Mouse (Mus musculus) embryo, embryonic 9.5 days (tissue): Measurements from ENCODE around the gene Pdia5.

Source experiments
- DNase-seq: peaks from one replicate; pipeline ENCODE4 v3.0.0-alpha.2; 2017; ENCODE audit errors: extremely low spot score

Pdia5 gene

GRCm38 (mm10) chr16:35484526-35485233 lies 6.0 kb downstream of the Pdia5 start:
- no peak for DNase-seq

- DNase-seq = no peak
Observed at GRCm38 (mm10) chr16:35484105-35484504, 6.6 kb downstream of the Pdia5 start.

- DNase-seq = no peak
Observed at GRCm38 (mm10) chr16:35479301-35479700, 11.4 kb downstream of the Pdia5 start.

- DNase-seq = no peak
Observed at GRCm38 (mm10) chr16:35477273-35477672, 13.4 kb downstream of the Pdia5 start.

GRCm38 (mm10) chr16:35472569-35473275 lies 18.0 kb downstream of the Pdia5 start:
- DNase-seq = no peak

- no peak for DNase-seq
Observed at GRCm38 (mm10) chr16:35471841-35472568, 18.7 kb downstream of the Pdia5 start.

DNA sequence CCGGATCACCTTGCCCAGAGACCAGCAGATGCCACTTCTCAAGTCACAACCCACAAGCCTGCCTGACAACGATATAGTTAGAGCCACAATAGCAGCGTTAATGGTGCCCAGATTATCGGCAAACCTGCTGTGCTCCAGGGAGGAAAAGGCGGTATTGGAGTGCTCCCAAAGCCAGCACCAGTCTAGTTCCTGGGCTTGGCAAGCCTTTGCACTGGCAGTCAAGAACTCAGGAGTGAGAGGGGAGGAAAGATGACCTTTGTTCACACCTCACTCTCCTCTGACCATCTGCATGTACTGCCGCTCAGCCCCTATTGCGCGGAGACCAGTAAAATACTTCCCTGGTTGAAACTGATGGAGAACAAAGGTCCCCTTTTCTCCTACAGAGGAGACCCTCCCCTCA lies 19.7 kb downstream of the Pdia5 start:
- no peak for DNase-seq

DNA sequence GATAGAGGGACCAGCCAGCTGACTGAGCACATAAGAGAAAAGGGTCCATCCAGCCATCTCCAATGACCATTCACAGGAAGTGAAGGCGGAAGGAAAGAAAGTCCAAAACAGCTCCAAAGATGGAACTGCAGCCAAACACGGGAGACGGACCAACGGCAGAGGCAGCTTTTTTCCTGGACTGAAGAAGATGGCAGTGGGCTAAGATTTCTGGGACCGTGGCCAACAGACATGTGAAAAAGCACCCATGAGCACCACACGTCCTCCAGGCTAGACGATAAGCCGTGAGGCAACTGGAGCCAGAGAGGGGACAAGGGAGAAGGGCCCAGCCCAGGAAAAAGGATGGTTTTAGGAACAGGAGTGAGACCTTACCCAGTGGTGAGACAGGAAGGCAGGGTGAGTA lies 20.6 kb downstream of the Pdia5 start:
- DNase-seq = no peak

DNA sequence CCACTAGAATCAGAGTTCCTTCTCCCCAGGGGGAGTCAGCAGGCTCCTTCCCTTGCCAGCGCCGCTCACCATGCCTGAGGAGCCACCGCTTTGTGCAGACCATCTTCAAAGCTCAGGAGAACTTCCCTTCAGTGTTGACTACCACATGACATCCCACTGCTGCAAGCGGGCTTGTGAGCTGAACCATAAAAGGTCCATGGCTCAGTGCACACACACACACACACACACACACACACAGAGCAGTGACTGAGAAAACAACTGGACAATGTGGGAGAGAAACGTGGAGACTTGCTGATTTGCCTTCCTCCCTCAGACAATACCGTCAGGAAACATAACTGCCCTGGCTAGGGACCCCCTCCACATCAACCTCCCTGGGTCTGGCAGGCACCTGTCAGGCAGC lies 21.7 kb downstream of the Pdia5 start:
- no peak for DNase-seq

DNA sequence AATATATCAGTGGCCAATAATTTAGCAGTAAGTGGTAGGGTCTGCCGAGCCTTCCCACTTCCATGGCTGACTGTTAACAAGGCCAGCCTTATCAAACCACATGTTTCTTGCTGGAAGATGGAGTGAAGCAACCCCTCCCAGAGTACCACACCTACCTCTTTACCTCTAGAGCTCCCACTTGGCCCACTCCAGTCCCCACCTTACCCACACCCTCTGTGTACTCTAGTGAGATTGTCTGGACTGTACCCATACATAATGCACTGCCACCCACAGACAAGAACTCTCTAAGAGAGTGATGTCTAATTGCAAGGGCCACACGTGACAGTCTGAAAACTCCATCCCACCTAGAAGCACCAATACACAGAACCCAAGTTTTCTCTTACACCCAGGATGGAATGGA lies 23.6 kb downstream of the Pdia5 start:
- DNase-seq = no peak

DNA sequence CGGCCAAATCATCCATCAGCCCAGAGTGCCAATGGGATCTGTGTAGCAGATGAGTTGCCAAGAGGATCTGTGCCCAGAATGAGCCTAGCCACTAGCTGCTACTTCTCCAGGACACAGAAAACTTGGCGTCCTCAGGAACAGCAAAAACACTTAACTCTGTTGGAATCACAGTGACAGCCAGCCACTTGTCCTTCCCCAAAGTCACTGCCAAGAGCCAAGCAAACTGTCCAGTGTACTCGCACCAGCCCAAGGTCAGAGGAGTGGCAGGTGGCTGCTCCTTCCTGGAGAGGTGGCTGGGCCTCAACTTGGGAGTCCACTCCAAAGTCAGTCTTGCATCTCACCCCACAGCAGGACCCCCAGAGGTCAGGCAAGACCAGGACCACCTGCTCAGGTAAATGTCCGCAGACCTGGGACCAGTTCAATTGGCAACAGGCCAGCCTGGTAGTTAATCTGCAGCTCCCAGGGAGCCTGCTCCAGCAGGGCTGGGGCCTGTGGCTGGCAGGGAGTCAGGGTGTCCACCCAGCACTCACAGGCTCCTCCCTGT lies 24.8 kb downstream of the Pdia5 start:
- no peak for DNase-seq

GRCm38 (mm10) chr16:35464686-35465308 lies 25.9 kb downstream of the Pdia5 start:
- no peak for DNase-seq

DNA sequence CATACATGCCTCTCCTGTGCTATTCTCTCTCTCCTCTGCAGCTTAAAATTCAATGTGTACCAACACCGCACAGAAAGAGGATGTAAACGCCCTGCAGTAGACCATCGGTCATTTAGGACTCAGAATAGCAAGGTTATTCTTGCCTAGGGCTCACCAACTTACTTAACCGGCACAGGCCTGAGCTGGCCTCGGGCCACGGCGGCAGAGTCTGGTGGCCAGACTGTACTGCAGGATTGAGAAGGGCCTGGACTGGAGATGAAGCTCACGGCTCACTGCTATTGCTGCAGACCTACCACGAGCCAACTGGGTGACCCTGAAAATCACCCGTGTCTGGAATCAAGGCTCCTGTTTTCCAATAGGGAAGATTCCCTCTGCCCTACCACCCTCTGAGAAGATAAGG lies 27.0 kb downstream of the Pdia5 start:
- DNase-seq = no peak

DNA sequence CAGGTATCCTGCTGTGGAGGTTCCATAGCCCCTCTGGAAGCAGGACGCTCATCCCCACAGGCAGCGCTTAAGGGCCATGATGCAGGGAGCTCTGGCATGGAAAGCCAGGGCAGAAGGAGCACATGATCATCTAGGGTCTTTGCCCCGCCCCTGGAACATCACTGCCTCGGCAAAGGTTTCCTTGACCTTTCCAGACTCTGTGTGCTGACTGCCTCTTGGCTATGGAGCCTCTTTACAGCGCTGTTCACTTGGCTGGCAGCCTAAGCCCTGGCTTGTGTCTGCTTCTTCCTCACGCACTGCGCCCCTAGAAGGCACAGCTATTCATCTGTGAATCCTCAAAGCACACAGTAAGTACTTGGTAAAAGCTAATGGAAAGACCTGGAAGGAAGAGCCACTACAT lies 27.7 kb downstream of the Pdia5 start:
- DNase-seq = no peak

DNA sequence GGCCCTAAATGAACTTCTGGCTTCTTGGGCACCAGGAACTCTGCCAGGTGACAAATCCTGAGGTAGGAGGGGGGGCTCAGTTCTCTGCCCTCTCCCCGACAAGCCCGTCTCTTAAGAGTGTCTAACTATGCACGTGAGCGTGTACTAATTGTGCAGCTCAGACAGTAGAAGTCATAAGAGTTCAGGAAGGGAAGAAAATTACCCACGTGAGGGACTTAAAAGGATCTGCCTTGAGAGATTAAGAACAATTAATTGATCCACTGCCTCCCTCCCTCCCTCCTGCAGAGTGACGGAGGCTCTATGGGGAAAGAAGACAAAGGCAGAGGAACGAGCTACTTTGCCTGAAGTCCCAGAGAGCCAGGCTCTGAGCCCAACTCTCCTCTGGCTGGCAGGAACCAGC lies 31.1 kb downstream of the Pdia5 start:
- no peak for DNase-seq

DNA sequence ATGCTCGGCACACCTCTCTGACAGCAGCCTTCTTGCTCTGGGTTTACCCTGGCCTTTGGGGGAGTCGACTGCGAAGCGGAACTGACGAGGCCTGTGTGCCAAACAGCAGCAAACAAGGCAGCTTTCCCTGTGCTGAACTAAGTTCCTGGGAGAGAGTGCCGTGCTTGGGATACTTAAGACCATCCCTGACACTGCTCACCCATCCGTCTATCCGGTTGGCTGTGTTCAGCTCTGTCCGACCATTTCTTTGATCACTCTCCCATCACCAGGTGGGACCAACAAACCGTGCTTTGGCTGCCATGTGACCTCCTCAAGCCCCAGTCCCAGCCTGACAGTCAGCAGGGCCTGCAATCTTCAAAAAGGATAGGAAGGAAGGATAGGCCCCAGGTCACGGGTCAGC lies 32.4 kb downstream of the Pdia5 start:
- DNase-seq = no peak

- DNase-seq = no peak
Observed at GRCm38 (mm10) chr16:35457488-35457887, 33.2 kb downstream of the Pdia5 start.

- no peak for DNase-seq
Observed at GRCm38 (mm10) chr16:35457011-35457419, 33.7 kb downstream of the Pdia5 start.

DNA sequence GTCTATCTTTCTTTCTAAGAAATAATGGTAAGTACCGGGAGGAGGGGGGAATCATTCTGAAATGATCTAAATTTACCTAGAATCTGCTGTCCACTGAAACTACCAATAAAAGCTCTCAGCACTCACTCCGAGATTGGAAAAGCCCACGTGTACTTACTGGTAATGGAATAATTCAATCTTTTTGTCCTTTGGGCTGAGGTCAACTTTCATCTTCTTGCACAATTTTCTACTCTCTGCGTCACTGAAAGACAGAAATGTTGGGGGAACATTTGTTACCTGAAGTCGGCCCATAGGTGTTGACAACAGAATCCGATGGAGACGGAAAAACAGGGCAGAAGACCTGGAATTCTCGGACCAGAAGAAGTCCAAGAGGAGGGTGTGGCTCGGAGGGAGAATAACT lies 34.4 kb downstream of the Pdia5 start:
- DNase-seq = no peak

GRCm38 (mm10) chr16:35455822-35456221 lies 34.9 kb downstream of the Pdia5 start:
- no peak for DNase-seq

DNA sequence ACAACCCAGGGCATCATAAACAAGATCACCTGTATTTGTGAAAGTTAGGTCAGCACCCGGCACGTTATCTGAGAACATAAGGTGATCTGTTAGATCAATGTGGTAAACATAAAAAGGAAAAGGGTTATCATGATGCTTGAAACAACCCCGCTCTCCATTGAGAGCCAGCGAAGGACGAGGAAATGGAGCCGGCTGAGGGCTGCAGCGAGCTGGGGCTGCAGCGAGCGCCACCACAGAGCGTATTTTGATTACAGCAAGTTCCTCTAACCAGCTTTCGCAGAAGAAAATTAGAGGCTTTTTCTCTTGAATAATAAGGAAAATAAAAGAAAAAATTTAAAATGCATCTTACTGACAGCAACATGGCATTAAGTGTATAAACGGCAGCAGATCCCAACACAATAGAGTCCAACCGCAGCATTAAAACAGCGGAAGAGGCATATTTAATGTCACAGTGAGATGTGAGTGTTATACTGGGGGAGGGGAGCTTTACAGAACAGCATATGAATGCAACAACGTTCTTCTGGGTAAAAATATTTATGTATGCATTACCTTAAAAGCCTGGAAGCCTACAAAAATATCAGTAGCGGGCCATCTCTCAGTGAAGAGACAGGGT lies 40.5 kb downstream of the Pdia5 start:
- no peak for DNase-seq

DNA sequence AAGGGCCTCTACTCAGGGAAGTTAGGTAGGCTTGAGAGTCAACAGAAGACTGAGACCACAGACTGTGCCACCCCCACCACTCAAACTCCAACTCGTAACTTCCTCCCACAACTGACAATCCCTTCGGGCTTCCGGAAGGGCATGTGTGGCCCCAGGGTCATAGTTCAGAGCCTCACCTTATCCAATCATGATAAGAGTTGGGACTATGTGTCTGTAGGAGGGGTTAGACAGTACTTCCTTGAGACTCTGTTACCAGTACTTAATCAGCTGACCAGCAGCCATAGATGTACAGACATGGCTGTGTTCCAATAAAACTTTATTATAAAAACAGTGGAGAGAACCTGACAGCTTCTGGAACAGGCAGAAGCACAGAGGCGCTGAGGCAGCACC lies 48.7 kb downstream of the Pdia5 start:
- no peak for DNase-seq
